Mouse (Mus musculus): Measurements from ENCODE around the gene Lrrtm4. TPM values are rescaled to one million over a fixed set of nuclear protein-coding genes. Genes with fewer than 3 reads are reported as not detected.

Lrrtm4 gene
- polyA plus RNA-seq (2012; rRNA removed): 7.7 and 9.0 TPM in 2 replicates

GRCm38 (mm10) chr6:80018765-80019164 is at the start of gene Lrrtm4:
Gene Lrrtm4, plus strand, starts transcription at chr6:80018877.
- Histone ChIP-seq H3K27me3 (ENCODE audit: control insufficient read depth, insufficient read depth, low read length) (no peaks in the 10 kb centered on the region), H3K4me3 (replicated peaks; ENCODE audit: insufficient read depth, low read depth, low read length) (peak within 1 kb of the TSS; percentile 87), H3K4me1 (ENCODE audit: control insufficient read depth, insufficient read depth, low read length) (no peaks in the 10 kb centered on the region), H3K27ac (ENCODE audit: insufficient read depth, low read length) (no peak within 1 kb of the TSS)
- no peak for TF ChIP-seq POLR2A (IDR thresholded peaks at IDR 0.05; ENCODE audit: borderline replicate concordance, insufficient read depth, low read length)
- no peak for TF ChIP-seq CTCF (IDR thresholded peaks at IDR 0.05; ENCODE audit: borderline replicate concordance, insufficient read depth, low read depth, low read length)
- whole genome bisulfite sequencing: 13% methylated on average over 6 of the region's 6 CpGs
- DNase-seq: peak; percentile 31 to 54

GRCm38 (mm10) chr6:80019189-80019860 is 648 bp downstream of the Lrrtm4 start:
- peak overlapping the region; percentile 87 for H3K4me3 ChIP-seq (replicated peaks; ENCODE audit: insufficient read depth, low read depth, low read length)
- TF ChIP-seq CTCF (IDR thresholded peaks at IDR 0.05; ENCODE audit: borderline replicate concordance, insufficient read depth, low read depth, low read length) (no peak), POLR2A (IDR thresholded peaks at IDR 0.05; ENCODE audit: borderline replicate concordance, insufficient read depth, low read length) (no peak)
- WGBS: 3% methylated on average over 14 of the region's 14 CpGs
- H3K4me1 ChIP-seq (ENCODE audit: control insufficient read depth, insufficient read depth, low read length): no peaks in the 10 kb centered on the region
- no peaks in the 10 kb centered on the region for H3K27me3 ChIP-seq (ENCODE audit: control insufficient read depth, insufficient read depth, low read length)
- DNase-seq: peak in 1 of 2 experiments; percentile 10
- no peak overlapping the region for H3K27ac ChIP-seq (ENCODE audit: insufficient read depth, low read length)

GRCm38 (mm10) chr6:80019861-80020230 is 1.2 kb downstream of the Lrrtm4 start:
- Histone ChIP-seq H3K4me3 (replicated peaks; ENCODE audit: insufficient read depth, low read depth, low read length) (peak overlapping the region; percentile 87), H3K4me1 (ENCODE audit: control insufficient read depth, insufficient read depth, low read length) (no peaks in the 10 kb centered on the region), H3K27ac (ENCODE audit: insufficient read depth, low read length) (no peak overlapping the region), H3K27me3 (ENCODE audit: control insufficient read depth, insufficient read depth, low read length) (no peaks in the 10 kb centered on the region)
- DNase-seq: peak in 1 of 2 experiments; percentile 4
- no peak for TF ChIP-seq POLR2A (IDR thresholded peaks at IDR 0.05; ENCODE audit: borderline replicate concordance, insufficient read depth, low read length)
- no peak for TF ChIP-seq CTCF (IDR thresholded peaks at IDR 0.05; ENCODE audit: borderline replicate concordance, insufficient read depth, low read depth, low read length)
- WGBS: 1% methylated on average over 10 of the region's 10 CpGs

GRCm38 (mm10) chr6:80056849-80057248 is 38.2 kb downstream of the Lrrtm4 start:
- Histone ChIP-seq H3K27ac (ENCODE audit: insufficient read depth, low read length) (no peak overlapping the region), H3K4me3 (replicated peaks; ENCODE audit: insufficient read depth, low read depth, low read length) (no peak overlapping the region), H3K27me3 (ENCODE audit: control insufficient read depth, insufficient read depth, low read length) (no peaks in the 10 kb centered on the region), H3K4me1 (ENCODE audit: control insufficient read depth, insufficient read depth, low read length) (no peaks in the 10 kb centered on the region)
- DNase-seq: no peak
- TF ChIP-seq POLR2A (IDR thresholded peaks at IDR 0.05; ENCODE audit: borderline replicate concordance, insufficient read depth, low read length) (no peak), CTCF (IDR thresholded peaks at IDR 0.05; ENCODE audit: borderline replicate concordance, insufficient read depth, low read depth, low read length) (no peak)

- H3K4me3 ChIP-seq (replicated peaks; ENCODE audit: insufficient read depth, low read depth, low read length): no peak overlapping the region
- H3K27ac ChIP-seq (ENCODE audit: insufficient read depth, low read length): no peak overlapping the region
- H3K4me1 ChIP-seq (ENCODE audit: control insufficient read depth, insufficient read depth, low read length): no peaks in the 10 kb centered on the region
- no peak for DNase-seq
- 76% methylated on average over 2 of the region's 2 CpGs for WGBS
- TF ChIP-seq CTCF (IDR thresholded peaks at IDR 0.05; ENCODE audit: borderline replicate concordance, insufficient read depth, low read depth, low read length): no peak
- no peak for TF ChIP-seq POLR2A (IDR thresholded peaks at IDR 0.05; ENCODE audit: borderline replicate concordance, insufficient read depth, low read length)
- no peaks in the 10 kb centered on the region for H3K27me3 ChIP-seq (ENCODE audit: control insufficient read depth, insufficient read depth, low read length)
Observed at GRCm38 (mm10) chr6:80078001-80078400, 59.3 kb downstream of the Lrrtm4 start.

- Histone ChIP-seq H3K4me1 (ENCODE audit: control insufficient read depth, insufficient read depth, low read length) (no peaks in the 10 kb centered on the region), H3K27me3 (ENCODE audit: control insufficient read depth, insufficient read depth, low read length) (no peaks in the 10 kb centered on the region), H3K27ac (ENCODE audit: insufficient read depth, low read length) (no peak overlapping the region), H3K4me3 (replicated peaks; ENCODE audit: insufficient read depth, low read depth, low read length) (no peak overlapping the region)
- no peak for TF ChIP-seq CTCF (IDR thresholded peaks at IDR 0.05; ENCODE audit: borderline replicate concordance, insufficient read depth, low read depth, low read length)
- no peak for TF ChIP-seq POLR2A (IDR thresholded peaks at IDR 0.05; ENCODE audit: borderline replicate concordance, insufficient read depth, low read length)
- DNase-seq: no peak
- 68% methylated on average over 6 of the region's 6 CpGs for WGBS
Observed at GRCm38 (mm10) chr6:80079290-80079689, 60.6 kb downstream of the Lrrtm4 start.

GRCm38 (mm10) chr6:80094909-80095308 is 76.2 kb downstream of the Lrrtm4 start:
- Histone ChIP-seq H3K4me3 (replicated peaks; ENCODE audit: insufficient read depth, low read depth, low read length) (no peak overlapping the region), H3K4me1 (ENCODE audit: control insufficient read depth, insufficient read depth, low read length) (no peaks in the 10 kb centered on the region), H3K27ac (ENCODE audit: insufficient read depth, low read length) (no peak overlapping the region), H3K27me3 (ENCODE audit: control insufficient read depth, insufficient read depth, low read length) (no peaks in the 10 kb centered on the region)
- WGBS: 26% methylated on average over 4 of the region's 4 CpGs
- TF ChIP-seq POLR2A (IDR thresholded peaks at IDR 0.05; ENCODE audit: borderline replicate concordance, insufficient read depth, low read length): no peak
- no peak for DNase-seq

- no peaks in the 10 kb centered on the region for H3K4me1 ChIP-seq (ENCODE audit: control insufficient read depth, insufficient read depth, low read length)
- no peak overlapping the region for H3K4me3 ChIP-seq (replicated peaks; ENCODE audit: insufficient read depth, low read depth, low read length)
- DNase-seq: peak in 1 of 2 experiments; percentile 5
- WGBS: 19% methylated on average over 2 of the region's 2 CpGs
- TF ChIP-seq POLR2A (IDR thresholded peaks at IDR 0.05; ENCODE audit: borderline replicate concordance, insufficient read depth, low read length): no peak
- TF ChIP-seq CTCF (IDR thresholded peaks at IDR 0.05; ENCODE audit: borderline replicate concordance, insufficient read depth, low read depth, low read length): no peak
- H3K27ac ChIP-seq (ENCODE audit: insufficient read depth, low read length): no peak overlapping the region
- H3K27me3 ChIP-seq (ENCODE audit: control insufficient read depth, insufficient read depth, low read length): no peaks in the 10 kb centered on the region
Observed at GRCm38 (mm10) chr6:80105343-80105742, 86.7 kb downstream of the Lrrtm4 start.
